Mouse (Mus musculus): ENCODE measurements around the gene Olfr954. TPM values are rescaled to one million over a fixed set of nuclear protein-coding genes. Genes with fewer than 3 reads are reported as not detected.
A peak's percentile ranks its signal among the peaks of the same experiment; 100 is the strongest.

Gene Olfr954
- not detected for total RNA-seq (2021)
- long read RNA-seq, experiment 1, result 0 reads
- long read RNA-seq, experiment 2, result 0 reads

- no peak for DNase-seq (ENCODE audit: low spot score in 2 of 2)
Observed at GRCm38 (mm10) chr9:39456401-39456800, at the start of gene Olfr954. Gene Olfr954, plus strand, starts transcription at chr9:39456701.

- no peak for DNase-seq (ENCODE audit: low spot score in 2 of 2)
Observed at GRCm38 (mm10) chr9:39427048-39427447, 29.5 kb upstream of the Olfr954 start, which contains the start of gene Olfr952. Gene Olfr952, minus strand, starts transcription at chr9:39427148.

- DNase-seq (ENCODE audit: low spot score in 2 of 2), result no peak
Observed at GRCm38 (mm10) chr9:39471844-39472243, 15.3 kb downstream of the Olfr954 start, which contains the start of gene Olfr955. Gene Olfr955, minus strand, starts transcription at chr9:39471944.

- DNase-seq (ENCODE audit: low spot score in 2 of 2), result no peak
Observed at GRCm38 (mm10) chr9:39493895-39494294, 37.4 kb downstream of the Olfr954 start, which contains the start of gene Olfr44. Gene Olfr44, minus strand, starts transcription at chr9:39493995.

GRCm38 (mm10) chr9:39508998-39509397 lies 52.5 kb downstream of the Olfr954 start:
- DNase-seq (ENCODE audit: low spot score in 2 of 2), result peak in 1 of 2 experiments; percentile 3

GRCm38 (mm10) chr9:39509412-39509811 lies 52.9 kb downstream of the Olfr954 start:
- no peak for DNase-seq (ENCODE audit: low spot score in 2 of 2)

Other genes starting within 250 kb of the Olfr954 start
- not detected for gene Olfr1537, start 206.7 kb upstream of the Olfr954 start, total RNA-seq (2021)
- gene Olfr945, start 179.9 kb upstream of the Olfr954 start, total RNA-seq (2021), result not detected
- gene Olfr948, start 130.7 kb upstream of the Olfr954 start, total RNA-seq (2021), result not detected
- gene Olfr951, start 69.3 kb upstream of the Olfr954 start, total RNA-seq (2021), result not detected
- gene Olfr952, start 29.6 kb upstream of the Olfr954 start, total RNA-seq (2021), result not detected
- gene Olfr955, start 15.2 kb downstream of the Olfr954 start, total RNA-seq (2021), result not detected
- gene Olfr44, start 37.3 kb downstream of the Olfr954 start, total RNA-seq (2021), result not detected
- not detected for gene Olfr957, start 59.1 kb downstream of the Olfr954 start, total RNA-seq (2021)
- not detected for gene Olfr958, start 97.4 kb downstream of the Olfr954 start, total RNA-seq (2021)
- not detected for gene Olfr959, start 118.9 kb downstream of the Olfr954 start, total RNA-seq (2021)
- gene AW551984, start 147.7 kb downstream of the Olfr954 start, total RNA-seq (2021), result 10 to 100 TPM; 38.8 to 48.6 TPM
- gene Olfr148, start 154.0 kb downstream of the Olfr954 start, total RNA-seq (2021), result not detected
- not detected for gene Olfr960, start 164.7 kb downstream of the Olfr954 start, total RNA-seq (2021)
- not detected for gene Olfr961, start 188.4 kb downstream of the Olfr954 start, total RNA-seq (2021)
- gene Olfr963, start 210.5 kb downstream of the Olfr954 start, total RNA-seq (2021), result not detected